Mouse (Mus musculus) right cerebral cortex, postnatal 10 days (tissue): ENCODE results near the gene Wdr59.
"Not testable (repeated sequence)": the region's sequence is repeated elsewhere in the genome, so short reads cannot be mapped to it uniquely, and the experiment has no call there.

Experiments
- DNase-seq, 2 experiments: peaks; one replicate each; pipeline ENCODE4 v3.0.0; 2021; ENCODE audit warnings: low spot score in 2 of 2

Gene Wdr59

DNA sequence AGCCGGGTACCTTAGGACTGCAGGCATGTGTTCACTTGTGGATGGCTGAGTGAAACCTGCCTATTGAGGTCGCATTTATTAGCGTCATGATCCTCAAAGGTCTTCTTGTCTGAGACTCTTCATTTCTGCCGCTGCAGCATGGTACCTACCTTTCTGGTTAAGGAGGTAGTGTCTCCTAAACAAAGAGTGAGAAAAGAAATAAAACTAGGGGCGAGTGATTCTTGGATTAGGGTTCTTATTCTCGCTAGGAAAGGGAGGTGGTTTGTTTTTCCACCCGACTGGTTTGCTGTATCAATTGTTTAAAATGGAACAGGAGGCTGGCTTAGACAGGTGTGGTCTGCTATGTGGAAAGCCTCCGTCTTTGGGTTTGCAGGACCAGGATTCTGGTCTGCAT lies 15.9 kb upstream of the Wdr59 start:
- DNase-seq: no peak

DNA sequence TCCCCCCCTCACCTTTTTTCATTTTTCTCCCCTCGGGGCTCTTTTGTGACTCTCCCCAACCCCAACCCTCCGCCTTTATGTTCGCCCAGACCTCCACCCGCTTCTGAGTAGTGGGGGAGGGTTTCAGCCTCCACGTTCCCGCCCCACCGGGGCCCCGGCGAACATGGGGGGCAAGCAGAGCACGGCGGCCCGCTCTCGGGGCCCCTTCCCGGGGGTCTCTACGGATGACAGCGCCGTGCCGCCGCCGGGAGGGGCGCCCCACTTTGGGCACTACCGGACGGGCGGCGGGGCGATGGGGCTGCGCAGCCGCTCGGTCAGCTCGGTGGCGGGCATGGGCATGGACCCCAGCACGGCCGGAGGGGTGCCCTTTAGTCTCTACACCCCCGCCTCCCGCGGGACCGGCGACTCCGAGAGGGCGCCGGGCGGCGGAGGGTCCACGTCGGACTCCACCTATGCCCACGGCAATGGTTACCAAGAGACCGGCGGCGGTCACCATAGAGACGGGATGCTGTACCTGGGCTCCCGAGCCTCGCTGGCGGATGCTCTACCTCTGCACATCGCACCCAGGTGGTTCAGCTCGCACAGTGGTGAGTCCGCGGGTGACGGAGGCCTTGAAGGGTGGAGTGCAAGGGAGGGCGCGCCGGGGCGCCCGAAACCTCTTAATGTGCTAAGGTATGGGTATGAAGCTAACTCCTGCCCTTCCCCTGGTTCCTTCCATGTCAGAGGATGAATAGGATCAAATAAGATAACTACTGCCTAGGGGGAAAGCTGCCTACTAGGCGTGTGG lies 15.3 kb upstream of the Wdr59 start:
- peak; percentile 61 to 73 for DNase-seq

DNA sequence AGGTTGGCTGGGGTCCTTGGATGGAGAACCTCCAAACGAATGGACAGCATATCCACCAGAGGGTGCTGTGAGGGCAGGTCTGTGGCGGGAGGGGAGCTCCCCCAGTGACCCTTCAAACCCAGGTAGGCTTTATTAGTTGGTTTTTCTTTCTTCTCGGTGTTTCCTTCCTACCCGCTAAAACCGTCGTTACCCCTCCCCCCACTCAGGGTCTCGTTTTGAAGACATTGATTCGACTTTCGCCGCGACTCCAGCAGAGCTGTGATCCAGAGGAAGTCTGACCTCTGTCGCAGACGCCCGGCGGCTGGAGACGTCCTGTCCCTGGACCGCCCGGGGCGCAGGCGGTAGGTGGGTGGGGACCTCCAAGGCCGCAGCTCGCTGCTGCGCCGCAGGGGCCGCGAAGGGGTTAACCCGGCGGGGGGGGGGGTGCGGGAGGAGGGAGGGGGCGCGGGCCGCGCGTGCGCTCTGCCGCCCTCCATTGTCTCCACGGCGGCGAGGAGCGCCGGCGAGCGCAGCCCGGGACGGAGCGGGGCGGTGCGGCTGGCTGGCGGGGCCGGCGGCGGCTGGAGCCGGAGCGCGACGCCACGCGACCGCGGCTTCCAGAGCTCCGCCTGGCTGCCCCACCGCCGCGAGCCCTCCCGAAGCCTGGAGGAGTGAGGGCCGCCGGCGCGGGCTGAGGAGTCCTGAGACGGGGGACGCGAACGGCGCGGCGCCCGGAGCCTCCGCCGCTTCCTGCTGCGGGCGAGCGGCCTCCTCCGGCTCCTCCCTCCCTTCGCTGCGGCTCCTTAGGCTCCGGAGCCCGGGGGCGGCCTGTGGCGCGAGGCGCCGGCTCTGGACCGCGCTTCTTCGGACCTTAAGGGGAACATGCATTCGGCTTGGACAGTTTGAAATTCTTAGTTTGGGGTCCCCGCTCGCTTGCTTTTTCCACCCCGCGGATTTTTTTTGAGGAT lies 14.4 kb upstream of the Wdr59 start, which contains the start of gene Znrf1:
TSS of gene Znrf1 (plus strand) at position 67 of the 947 bp plus-strand sequence.
- DNase-seq: peak; percentile 80 to 81

- no peak for DNase-seq
These were observed 13.6 kb upstream of the Wdr59 start for GRCm38 (mm10) chr8:111535491-111535890.

DNA sequence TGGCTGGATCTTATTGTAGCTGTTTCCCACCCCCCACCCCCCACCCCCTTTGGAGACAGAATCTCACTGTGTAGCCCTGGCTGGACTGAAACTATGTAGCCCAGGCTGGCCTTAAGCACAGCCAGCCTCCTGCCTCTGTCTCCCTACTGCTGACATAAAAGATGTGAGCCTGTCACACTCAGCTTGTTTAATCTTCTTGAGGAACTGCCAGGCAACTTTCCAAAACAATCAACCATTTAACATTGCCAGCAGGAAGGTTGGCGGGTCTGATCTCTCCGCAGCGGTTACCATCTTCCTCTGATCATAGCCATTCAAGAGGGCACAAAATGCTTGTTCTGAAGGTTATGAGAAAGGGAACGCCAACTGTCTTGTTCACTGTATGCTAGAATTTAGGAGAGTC lies 11.6 kb upstream of the Wdr59 start:
- DNase-seq: no peak

DNA sequence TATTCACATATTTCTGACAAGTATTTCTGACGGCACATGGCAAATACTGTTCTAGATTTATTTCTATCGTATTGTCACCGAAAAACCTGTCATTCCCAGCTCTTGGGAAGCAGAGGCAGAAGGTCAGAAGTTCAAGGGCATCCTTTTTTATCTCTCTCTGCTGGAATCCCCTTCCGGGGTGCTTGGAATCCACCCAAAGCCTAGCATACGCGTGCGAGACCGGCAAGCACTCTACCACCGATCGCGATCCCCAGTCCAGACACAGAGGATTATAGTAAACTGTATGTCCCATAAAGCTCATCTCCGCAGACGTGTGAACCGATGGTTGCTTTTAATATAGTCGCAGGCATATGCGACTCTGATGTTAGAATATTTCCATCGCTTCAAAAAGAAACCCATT lies 9.7 kb upstream of the Wdr59 start:
- no peak for DNase-seq

GRCm38 (mm10) chr8:111531191-111531590 lies 9.3 kb upstream of the Wdr59 start:
- DNase-seq: no peak

DNA sequence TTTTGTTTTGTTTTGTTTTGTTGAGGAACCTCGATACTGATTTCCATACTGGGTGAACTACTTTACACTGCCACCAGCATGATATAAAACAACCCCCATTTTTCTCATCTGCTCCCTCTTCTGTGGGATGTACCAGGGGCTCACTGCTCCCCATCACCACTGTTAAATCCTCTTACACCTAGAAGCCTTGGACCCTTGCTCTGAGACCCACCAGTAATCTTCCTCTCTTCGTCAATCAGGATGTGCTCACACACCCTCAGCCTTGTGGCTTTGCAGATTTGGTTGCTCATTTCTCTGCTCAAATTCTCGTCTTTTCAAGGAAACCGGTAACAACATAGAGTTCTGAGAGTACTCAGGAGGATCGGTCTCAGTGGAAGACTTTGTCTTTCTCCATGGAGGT lies 6.2 kb upstream of the Wdr59 start:
- DNase-seq: no peak

DNA sequence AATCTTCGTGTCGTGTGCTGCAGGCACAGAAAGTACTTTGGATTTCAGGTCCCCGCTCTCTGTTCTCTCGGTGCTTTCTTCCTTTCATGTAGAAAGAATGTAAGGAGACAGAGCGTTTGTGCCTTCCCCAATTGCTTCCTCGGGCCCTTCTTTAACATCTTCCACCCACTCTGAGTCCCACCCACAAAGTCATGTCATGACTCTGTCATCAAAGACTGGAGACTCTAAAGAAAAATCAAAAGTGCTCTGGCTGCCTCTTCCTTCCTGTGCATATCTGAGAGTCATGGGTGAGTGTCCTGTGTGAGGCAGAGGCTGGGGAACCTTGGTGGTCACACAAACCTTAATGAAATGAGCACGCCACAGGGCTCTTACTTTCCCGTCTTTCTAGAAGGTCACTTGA lies 5.3 kb upstream of the Wdr59 start:
- no peak for DNase-seq

- no peak for DNase-seq
These were observed 4.6 kb upstream of the Wdr59 start for GRCm38 (mm10) chr8:111526403-111527024.

GRCm38 (mm10) chr8:111517466-111517865 lies 4.4 kb downstream of the Wdr59 start:
- DNase-seq: no peak

GRCm38 (mm10) chr8:111516451-111517035 lies 5.3 kb downstream of the Wdr59 start:
- no peak for DNase-seq

- no peak for DNase-seq
These were observed 8.4 kb downstream of the Wdr59 start for GRCm38 (mm10) chr8:111513446-111513845.

DNA sequence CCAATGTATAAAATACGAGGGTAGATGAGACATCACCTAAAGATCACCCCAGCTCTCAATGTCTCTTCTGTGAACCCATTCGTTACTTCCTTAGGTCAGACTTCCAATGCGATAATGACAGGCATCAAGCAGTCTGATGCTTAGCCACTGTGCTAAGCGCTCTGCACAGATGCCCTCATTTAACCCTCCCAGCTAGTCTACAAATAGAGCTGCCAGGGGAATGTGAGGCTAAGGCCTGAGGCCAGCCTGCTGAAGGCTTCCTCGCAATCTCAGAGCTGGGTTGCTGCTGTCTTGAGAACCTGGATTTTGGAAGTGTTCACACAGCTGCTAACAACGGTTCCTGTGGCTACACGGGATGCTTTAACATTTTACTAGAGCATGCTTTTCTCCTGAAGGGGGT lies 9.0 kb downstream of the Wdr59 start:
- DNase-seq: no peak

GRCm38 (mm10) chr8:111510401-111510800 lies 11.5 kb downstream of the Wdr59 start:
- no peak for DNase-seq

GRCm38 (mm10) chr8:111509278-111509677 lies 12.6 kb downstream of the Wdr59 start:
- no peak for DNase-seq

GRCm38 (mm10) chr8:111508566-111508965 lies 13.3 kb downstream of the Wdr59 start:
- DNase-seq: no peak

DNA sequence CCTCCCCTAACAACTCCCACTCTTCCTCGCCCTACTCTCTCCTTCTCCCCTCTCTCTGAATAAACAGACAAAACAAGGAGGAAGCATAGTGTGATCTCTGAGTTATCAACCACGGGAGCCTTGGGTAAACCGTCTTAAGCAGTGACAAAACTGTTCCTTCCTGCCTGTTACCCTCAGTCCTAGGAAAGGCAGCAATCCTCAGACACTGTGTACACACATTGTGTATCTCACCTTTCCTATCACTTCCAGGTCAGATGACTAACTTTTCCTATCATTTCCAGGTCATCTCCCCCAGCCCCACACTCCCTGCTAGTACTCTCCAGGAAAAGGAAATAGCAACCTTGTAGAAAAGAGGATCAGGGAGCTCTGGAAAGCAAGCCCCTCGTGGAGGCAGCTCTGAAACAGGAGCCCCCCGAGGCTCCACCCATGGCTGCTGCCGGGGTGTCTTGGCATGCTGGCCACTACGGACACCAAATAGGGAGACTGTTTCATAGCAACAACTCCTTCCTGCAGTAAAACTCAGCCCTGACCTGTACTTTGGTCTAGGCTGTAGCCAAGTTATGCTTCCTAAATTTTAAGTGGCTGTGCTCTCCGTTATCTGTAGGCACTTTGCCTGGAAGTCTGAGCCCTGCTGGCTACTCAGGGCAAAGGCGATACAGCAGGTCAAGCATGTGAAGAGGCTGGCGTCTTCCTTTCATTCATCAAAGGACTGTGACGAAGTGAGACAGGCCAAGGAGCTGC lies 20.0 kb downstream of the Wdr59 start:
- DNase-seq: no peak

GRCm38 (mm10) chr8:111498249-111498648 lies 23.6 kb downstream of the Wdr59 start:
- DNase-seq: not testable (repeated sequence)

DNA sequence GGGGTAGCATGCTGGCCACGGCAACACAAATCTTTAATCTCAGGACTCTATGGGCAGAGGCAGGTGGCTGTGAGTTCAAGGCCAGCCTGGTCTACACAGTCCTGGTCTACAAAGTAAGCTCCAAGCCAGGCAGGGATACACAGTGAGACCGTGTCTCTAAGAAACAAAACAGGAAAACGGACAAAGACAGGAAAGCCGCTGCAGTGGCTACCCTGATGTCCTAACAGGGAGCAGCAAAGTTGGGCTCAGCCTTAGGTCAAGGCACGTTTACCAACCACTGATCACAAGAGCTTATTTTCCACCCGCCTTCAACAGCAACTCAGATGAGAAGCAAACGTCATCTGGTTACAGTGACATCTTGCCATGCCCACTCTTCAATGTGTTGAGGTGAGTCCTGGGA lies 25.6 kb downstream of the Wdr59 start:
- DNase-seq: no peak

GRCm38 (mm10) chr8:111493176-111493575 lies 28.7 kb downstream of the Wdr59 start:
- no peak for DNase-seq
